Mouse (Mus musculus) WW6 (cell line): ENCODE measurements around the gene Cpeb4.

Experiments
- DNase-seq: peaks from one replicate; pipeline ENCODE4 v3.0.0-alpha.2; 2013; ENCODE audit warnings: low read depth, low spot score

Gene Cpeb4

GRCm38 (mm10) chr11:31896905-31897304 lies 24.9 kb downstream of the Cpeb4 start:
- no peak for DNase-seq

- no peak for DNase-seq
These were observed 27.2 kb downstream of the Cpeb4 start for GRCm38 (mm10) chr11:31899166-31899565.

- DNase-seq: no peak
These were observed 28.7 kb downstream of the Cpeb4 start for GRCm38 (mm10) chr11:31900736-31901135.

- no peak for DNase-seq
These were observed 30.4 kb downstream of the Cpeb4 start for GRCm38 (mm10) chr11:31902251-31903001.

GRCm38 (mm10) chr11:31906499-31906898 lies 34.5 kb downstream of the Cpeb4 start:
- DNase-seq: no peak

- DNase-seq: no peak
These were observed 35.6 kb downstream of the Cpeb4 start for GRCm38 (mm10) chr11:31907650-31908049.

- no peak for DNase-seq
These were observed 40.9 kb downstream of the Cpeb4 start for GRCm38 (mm10) chr11:31912958-31913357.

- no peak for DNase-seq
These were observed 45.8 kb downstream of the Cpeb4 start for GRCm38 (mm10) chr11:31917769-31918168.

GRCm38 (mm10) chr11:31930051-31930450 lies 58.0 kb downstream of the Cpeb4 start:
- no peak for DNase-seq

- no peak for DNase-seq
These were observed 63.6 kb downstream of the Cpeb4 start for GRCm38 (mm10) chr11:31935652-31936051.

GRCm38 (mm10) chr11:31936910-31937525 lies 65.0 kb downstream of the Cpeb4 start:
- no peak for DNase-seq

- DNase-seq: no peak
These were observed 69.1 kb downstream of the Cpeb4 start for GRCm38 (mm10) chr11:31940898-31941639.

- DNase-seq: no peak
These were observed 69.9 kb downstream of the Cpeb4 start for GRCm38 (mm10) chr11:31941640-31942638.

- no peak for DNase-seq
These were observed 73.5 kb downstream of the Cpeb4 start for GRCm38 (mm10) chr11:31945471-31945870.

- DNase-seq: no peak
These were observed 76.7 kb downstream of the Cpeb4 start for GRCm38 (mm10) chr11:31948462-31949330.

GRCm38 (mm10) chr11:31949331-31949785 lies 77.3 kb downstream of the Cpeb4 start:
- peak; percentile 46 for DNase-seq

GRCm38 (mm10) chr11:31960071-31960470 lies 88.1 kb downstream of the Cpeb4 start:
- no peak for DNase-seq

GRCm38 (mm10) chr11:31963993-31964392 lies 92.0 kb downstream of the Cpeb4 start:
- DNase-seq: no peak

GRCm38 (mm10) chr11:31965256-31966134 lies 93.5 kb downstream of the Cpeb4 start, which contains the start of gene 4930524B15Rik:
4930524B15Rik (plus strand) TSS chr11:31965592.
- no peak for DNase-seq
